Mouse (Mus musculus) bone marrow, adult 2 months (tissue): ENCODE results near the gene Rasa3. TPM values are rescaled to one million over a fixed set of nuclear protein-coding genes. Genes with fewer than 3 reads are reported as not detected.

Experiments
- H3K27ac ChIP-seq: fragments of 200-500 bp; 2 replicates; pipeline ENCODE4 v1.5.1; 2012; ENCODE audit warnings: low read depth, mild to moderate bottlenecking, control low read depth, inconsistent platforms, low read length; ENCODE audit not compliant: control insufficient read depth, poor library complexity, insufficient read depth
- H3K4me1 ChIP-seq: fragments of 200-500 bp; 2 replicates; pipeline ENCODE4 v1.6.1; 2011; ENCODE audit warnings: low read length; ENCODE audit not compliant: control insufficient read depth, insufficient read depth
- H3K4me3 ChIP-seq: fragments of 200-500 bp; replicated peaks from 2 replicates; pipeline ENCODE3; 2011; ENCODE audit warnings: mild to moderate bottlenecking, low read depth, low read length, control low read depth; ENCODE audit not compliant: control insufficient read depth
- CTCF ChIP-seq: fragments of 200-500 bp; IDR thresholded peaks from 2 replicates; pipeline ENCODE4 v1.5.1; 2011; ENCODE audit warnings: low read length, control low read depth; ENCODE audit not compliant: control insufficient read depth, insufficient read depth
- POLR2A ChIP-seq: fragments of 200-500 bp; IDR thresholded peaks from 2 replicates; pipeline ENCODE4 v1.6.1; 2011; ENCODE audit warnings: low read depth, mild to moderate bottlenecking, control low read depth, low read length, borderline replicate concordance; ENCODE audit not compliant: control insufficient read depth
- WGBS: fragments of 180-500 bp; shearing (Covaris S2); methylation state at CpG from one replicate; pipeline ENCODE4 v1.1.7; 2018; 5-methylcytosine and 5-hydroxymethylcytosine counted together
- polyA plus RNA-seq: library from polyadenylated mRNA; stranded (reverse); fragments of >200 nt; gene quantifications from 2 replicates; pipeline ENCODE4 v1.2.4, GENCODE M21; 2011; ENCODE audit warnings: low replicate concordance; ENCODE audit not compliant: missing spikeins, insufficient read depth, insufficient read length

Gene Rasa3
- polyA plus RNA-seq, 1 experiment = 136 TPM

DNA sequence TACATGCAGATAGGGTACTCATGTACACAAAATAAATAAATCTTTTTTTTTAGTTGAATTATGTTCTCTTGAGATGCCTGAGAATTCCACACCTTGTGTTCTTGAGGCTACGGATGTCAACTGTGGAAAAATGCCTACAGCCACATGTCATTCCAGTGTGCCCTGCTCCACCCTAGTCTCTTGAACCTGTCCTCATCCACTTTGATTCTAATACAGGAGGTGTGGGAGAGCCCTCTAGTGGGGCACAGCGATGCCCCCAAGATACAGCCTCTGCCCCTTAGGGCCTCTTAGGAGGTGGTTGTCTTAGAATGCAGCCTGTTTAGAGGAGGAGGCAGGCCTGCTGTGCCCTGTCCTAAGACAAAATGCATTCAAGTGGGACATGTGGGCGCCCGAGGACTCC is 10.5 kb upstream of the Rasa3 start:
- Histone ChIP-seq H3K4me3 (no peak overlapping the region), H3K4me1 (peaks cover 8% of the 10 kb centered on the region), H3K27ac (0 out of 2 replicates have a peak overlapping the region, but pooled peaks have one; percentile 9)
- TF ChIP-seq CTCF (peak; percentile 50), POLR2A (no peak)
- WGBS = 53% methylated on average over 4 of the region's 4 CpGs

DNA sequence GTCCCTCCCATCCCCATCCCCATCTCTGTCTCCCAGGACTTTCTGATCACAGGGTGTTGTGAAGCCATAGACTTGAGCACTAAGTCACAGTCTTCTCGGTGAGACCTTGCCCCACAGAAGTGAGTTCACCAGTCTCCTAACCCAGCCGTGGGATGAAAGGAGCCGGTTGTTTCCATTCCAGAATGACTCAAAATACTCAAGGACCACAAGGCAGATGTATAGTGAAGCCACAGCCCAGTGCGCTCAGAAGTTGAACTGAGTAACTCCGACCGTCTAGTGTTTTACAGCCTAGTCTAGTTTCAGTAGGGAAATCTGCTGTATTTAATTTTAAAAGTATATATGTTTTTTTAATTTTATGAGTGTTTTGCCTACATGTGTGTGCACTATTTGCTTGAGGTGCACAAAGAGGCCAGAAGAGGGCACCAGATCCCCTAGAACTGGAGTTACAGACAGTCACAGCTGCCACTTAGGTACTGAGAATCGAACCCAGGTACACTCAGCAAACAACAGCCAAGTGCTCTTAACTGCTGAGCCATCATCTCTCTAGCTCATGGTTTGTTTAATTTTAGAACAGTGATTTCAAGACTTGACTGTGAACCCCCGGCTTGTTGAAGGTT is 9.8 kb upstream of the Rasa3 start:
- 87% methylated on average over 8 of the region's 8 CpGs for WGBS
- H3K4me1 ChIP-seq = peaks cover 8% of the 10 kb centered on the region
- H3K27ac ChIP-seq = peak overlapping the region; percentile 19
- no peak for TF ChIP-seq CTCF
- H3K4me3 ChIP-seq = no peak overlapping the region

DNA sequence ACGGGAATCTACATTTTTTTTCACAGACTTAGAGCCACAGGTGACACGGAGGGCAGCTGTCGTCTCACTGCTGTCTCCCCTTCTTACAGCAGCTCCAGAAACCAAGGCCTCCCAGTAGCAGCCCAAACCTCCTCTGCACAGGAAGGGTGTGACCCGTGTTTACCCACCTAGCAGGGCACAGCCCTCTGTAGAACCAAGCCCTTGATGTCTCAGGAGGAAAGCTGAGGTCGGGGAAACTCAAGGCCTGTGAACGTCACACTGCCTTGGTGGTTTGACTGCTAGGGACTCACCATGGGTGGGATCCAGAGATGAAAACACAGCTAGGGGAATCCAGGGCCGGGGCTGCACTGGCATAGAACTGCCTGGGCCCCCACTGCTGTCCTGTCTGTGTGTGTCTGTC is 9.0 kb upstream of the Rasa3 start:
- 26% methylated on average over 7 of the region's 7 CpGs for WGBS
- peak overlapping the region; percentile 59 for H3K27ac ChIP-seq

DNA sequence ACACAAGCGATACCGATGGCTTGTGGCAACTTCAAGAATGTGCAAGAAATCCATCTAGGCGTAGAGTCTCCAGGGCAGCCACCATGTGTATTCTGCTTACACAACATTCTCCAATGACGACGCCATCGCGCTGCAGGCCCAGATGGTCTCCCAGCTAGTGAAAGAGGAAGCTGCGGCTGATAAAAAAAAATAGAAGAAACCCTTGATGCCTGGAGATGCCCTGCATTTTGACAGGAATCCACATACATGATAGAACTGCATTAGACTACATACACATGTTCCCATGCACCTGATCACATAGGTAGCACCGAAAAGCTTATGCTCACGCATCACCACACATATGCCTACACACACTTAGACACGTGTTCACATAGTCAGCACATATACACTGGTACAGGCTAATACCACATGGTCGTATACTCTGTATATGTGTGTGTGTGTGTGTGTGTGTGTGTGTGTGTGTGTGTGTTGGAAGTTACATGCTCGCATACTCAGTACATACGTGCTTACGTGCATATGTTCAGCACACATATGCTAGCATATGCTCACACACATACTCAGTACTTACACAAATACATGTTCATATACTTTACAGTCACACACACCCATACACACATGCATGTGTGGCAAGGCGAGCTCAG is 8.4 kb upstream of the Rasa3 start:
- H3K27ac ChIP-seq = peak overlapping the region; percentile 33
- H3K4me1 ChIP-seq = peaks cover 8% of the 10 kb centered on the region
- WGBS = 31% methylated on average over 16 of the region's 16 CpGs
- no peak for TF ChIP-seq CTCF
- no peak for TF ChIP-seq POLR2A
- H3K4me3 ChIP-seq = no peak overlapping the region

More for the DNA sequence above, 9.0 kb upstream of the Rasa3 start:
- Histone ChIP-seq H3K4me3 (no peak overlapping the region), H3K4me1 (peaks cover 8% of the 10 kb centered on the region)
- TF ChIP-seq CTCF (no peak), POLR2A (no peak)

DNA sequence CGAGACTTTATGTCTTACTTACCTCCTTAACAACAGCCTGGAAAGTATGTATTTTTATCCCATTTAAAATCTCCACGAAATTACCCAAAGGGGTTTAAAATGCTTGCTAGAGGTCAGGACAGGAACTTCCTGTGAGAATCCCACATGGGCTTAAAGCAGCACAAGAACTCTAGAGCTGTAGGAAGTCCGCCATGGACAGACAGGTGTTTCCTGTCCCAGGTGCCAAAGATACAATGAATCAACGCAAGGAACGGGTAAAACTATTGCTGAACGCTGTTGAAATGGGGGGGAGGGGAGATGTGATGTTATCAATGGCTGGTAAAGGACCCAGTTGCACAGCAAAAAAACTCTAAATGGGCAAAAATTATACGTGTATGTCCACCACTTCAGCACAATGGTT is 6.7 kb upstream of the Rasa3 start:
- TF ChIP-seq CTCF (no peak), POLR2A (no peak)
- H3K4me1 ChIP-seq = peaks cover 8% of the 10 kb centered on the region
- no peak overlapping the region for H3K4me3 ChIP-seq
- no peak overlapping the region for H3K27ac ChIP-seq
- WGBS = 13% methylated on average over 7 of the region's 7 CpGs

DNA sequence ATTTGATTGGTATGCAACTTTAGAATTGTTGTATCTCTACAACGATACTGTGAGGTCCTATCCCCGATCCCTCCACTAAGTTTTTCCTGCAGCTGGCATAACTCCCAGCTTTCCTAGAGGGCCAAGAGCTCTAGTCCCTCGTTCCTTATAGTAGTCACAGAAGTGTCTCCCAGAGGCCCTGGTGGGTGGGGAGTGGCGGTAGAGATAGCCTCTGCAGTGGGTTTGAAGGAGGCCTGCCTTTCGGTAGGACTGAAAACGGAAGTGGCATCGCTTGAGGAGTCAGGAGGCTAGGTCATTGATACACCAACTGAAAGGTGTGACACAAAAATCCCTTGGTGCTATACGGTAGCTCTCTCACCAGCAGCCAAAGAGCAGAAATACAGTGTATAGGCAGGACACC is 779 bp upstream of the Rasa3 start:
- peak overlapping the region; percentile 63 for H3K4me3 ChIP-seq
- peaks cover 10% of the 10 kb centered on the region for H3K4me1 ChIP-seq
- 14% methylated on average over 8 of the region's 8 CpGs for WGBS
- peak overlapping the region; percentile 11; the same call in 1 of the 2 replicates for H3K27ac ChIP-seq
- no peak for TF ChIP-seq POLR2A
- no peak for TF ChIP-seq CTCF

DNA sequence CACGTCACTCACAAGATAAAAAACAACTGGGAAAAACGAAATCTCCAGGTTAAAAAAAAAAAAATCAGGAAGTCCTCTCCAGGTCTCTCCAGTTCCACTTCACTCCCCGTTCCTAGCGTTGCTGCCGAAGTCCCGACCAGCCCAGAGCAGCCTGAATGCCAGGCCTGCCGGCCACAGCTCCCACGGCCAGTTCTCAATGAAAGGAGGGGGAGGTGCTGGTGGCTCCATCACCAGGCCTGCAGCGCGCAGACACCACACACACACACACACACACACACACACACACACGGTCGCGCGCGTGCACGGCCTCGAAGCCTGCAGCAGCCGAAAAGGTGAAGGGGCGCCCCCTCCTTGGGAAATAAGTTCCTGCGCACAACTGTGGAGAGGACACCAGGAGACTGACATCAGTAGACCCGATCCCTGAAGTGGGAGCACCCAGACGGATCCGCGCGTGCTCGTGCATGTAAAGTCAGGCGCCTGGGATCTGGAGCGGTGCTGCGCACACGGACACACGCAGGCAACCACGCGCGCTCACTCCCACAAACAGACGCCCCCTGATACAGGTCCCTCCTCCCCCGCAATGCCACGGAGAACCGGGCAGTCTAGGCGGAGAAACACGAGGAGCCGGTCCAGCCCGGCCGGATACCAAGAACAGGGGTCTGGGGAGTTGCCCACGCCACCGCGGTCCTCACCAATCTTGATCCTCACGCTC is 546 bp downstream of the Rasa3 start:
- peaks cover 11% of the 10 kb centered on the region for H3K4me1 ChIP-seq
- no peak for TF ChIP-seq CTCF
- TF ChIP-seq POLR2A = no peak
- WGBS = under 1% methylated on average over 47 of the region's 47 CpGs
- H3K4me3 ChIP-seq = peak overlapping the region; percentile 91
- H3K27ac ChIP-seq = peak overlapping the region; percentile 95

DNA sequence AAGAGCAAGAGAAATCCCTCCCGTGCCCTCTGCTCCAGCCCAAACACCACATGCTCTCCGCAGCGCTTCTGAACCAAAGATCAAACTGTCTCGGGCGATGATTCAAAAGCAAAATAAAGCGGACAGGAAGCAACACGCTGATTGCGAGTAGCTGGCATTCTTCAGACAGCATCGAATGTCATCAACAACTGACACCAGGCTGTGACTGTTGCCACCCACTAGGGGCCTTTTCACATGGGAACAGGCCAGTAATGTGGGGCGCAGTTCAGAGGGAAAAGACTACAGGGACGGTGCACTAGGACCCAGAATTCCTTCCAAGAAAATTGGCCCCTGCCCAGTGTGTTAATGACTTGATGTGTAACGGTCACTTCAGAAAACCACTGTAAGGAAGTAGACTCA is 1.1 kb downstream of the Rasa3 start:
- WGBS = 0% methylated on average over 12 of the region's 12 CpGs
- Histone ChIP-seq H3K4me3 (peak overlapping the region; percentile 91), H3K27ac (peak overlapping the region; percentile 95), H3K4me1 (peaks cover 12% of the 10 kb centered on the region)
- no peak for TF ChIP-seq CTCF
- TF ChIP-seq POLR2A = no peak
